ENCODE assay signal across 15 mouse cellular contexts in the genomic region with DNA sequence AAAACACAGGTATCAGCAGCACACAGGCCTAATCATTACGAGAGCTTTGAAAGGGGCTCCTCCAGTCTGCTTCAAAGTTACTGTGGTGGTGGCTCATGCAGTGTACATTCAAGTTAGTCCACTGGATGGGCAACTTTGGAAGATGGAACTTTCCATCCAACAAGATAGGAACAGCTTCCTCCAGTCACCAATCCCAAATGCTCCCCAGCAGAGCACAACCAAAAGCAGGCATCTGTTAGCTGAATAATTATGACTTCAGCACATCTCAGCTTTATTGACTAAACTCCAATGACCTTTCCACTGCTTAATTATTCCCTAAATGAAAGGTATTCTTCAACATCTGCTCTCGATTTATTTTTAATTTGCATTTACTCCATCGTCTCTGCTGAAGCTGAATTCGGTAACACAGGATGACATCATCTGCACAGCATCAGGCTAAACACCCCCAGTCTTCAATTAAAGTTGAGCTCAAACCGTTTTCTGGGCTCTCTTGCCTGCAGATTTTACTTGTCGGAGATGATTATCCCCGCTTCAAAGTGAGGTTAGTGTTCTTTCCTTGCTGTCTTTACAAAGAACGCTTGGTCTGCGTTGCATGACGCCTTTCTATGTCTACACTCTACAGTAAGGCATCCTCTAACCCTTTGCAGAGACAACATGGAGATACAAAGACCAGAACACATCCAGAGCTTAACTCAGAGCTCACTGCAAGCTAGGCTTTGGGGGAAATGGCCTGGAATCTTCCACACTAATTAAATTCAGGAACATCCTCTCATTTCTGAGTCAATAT. TPM values are rescaled to one million over a fixed set of nuclear protein-coding genes. Genes with fewer than 3 reads are reported as not detected.
A peak's percentile ranks its signal among the peaks of the same experiment; 100 is the strongest.
DNase-seq lines count a peak whose midpoint lies in the region; ATAC-seq and TF ChIP-seq lines count a peak whose summit lies in the region.
"Had no signal": no experiment of that assay in that cellular context is flagged by ENCODE, and none has a peak within 500 bp of the region (broad histone marks: within the 10 kb centered on the region; RNA-seq: fewer than 3 reads in every experiment).

No protein-coding gene starts in this region.

- DNase-seq in forebrain, postnatal 0 days, result no peak
- peak; percentile 15 to 40 for DNase-seq in left cerebral cortex, postnatal 25 days (ENCODE audit: low spot score in 2 of 2)
- no peak for DNase-seq in left cerebral cortex, adult 8-10 months (ENCODE audit: low spot score in 2 of 2)
- peak; percentile 80 for DNase-seq in brain, adult 2 months (ENCODE audit: low read depth, low spot score)
- peak; percentile 80 for DNase-seq in embryonic facial prominence, embryonic 14.5 days (ENCODE audit: low spot score)
- DNase-seq in gastrocnemius, postnatal 14 days, result no peak
- DNase-seq: cerebellum, adult 2 months; lung, adult 18-20 months; lung, postnatal 36 days had no signal

- H3K9me3 ChIP-seq in forebrain, postnatal 0 days (ENCODE audit: low read length), result no peaks in the 10 kb centered on the region
- no peaks in the 10 kb centered on the region for H3K9me3 ChIP-seq in forebrain, embryonic 13.5 days (replicated peaks)
- H3K9me3 ChIP-seq in embryonic facial prominence, embryonic 14.5 days (ENCODE audit: control insufficient read depth, low read length), result no peaks in the 10 kb centered on the region
- H3K9me3 ChIP-seq: intestine, embryonic 15.5 days; limb, embryonic 12.5 days; neural tube, embryonic 12.5 days had no signal

- H3K9ac ChIP-seq in forebrain, postnatal 0 days, result no peak overlapping the region
- no peak overlapping the region for H3K9ac ChIP-seq in forebrain, embryonic 13.5 days
- H3K9ac ChIP-seq in embryonic facial prominence, embryonic 14.5 days (ENCODE audit: low read depth, low read length), result peak overlapping the region; percentile 2; the same call in 1 of the 2 replicates
- H3K9ac ChIP-seq: intestine, embryonic 15.5 days; limb, embryonic 12.5 days; neural tube, embryonic 12.5 days had no signal

- 44% methylated on average over 10 of the region's 10 CpGs for WGBS in forebrain, postnatal 0 days
- 58% methylated on average over 10 of the region's 10 CpGs for WGBS in forebrain, embryonic 13.5 days
- 41% methylated on average over 10 of the region's 10 CpGs for WGBS in embryonic facial prominence, embryonic 14.5 days

- H3K4me3 ChIP-seq in forebrain, postnatal 0 days (ENCODE audit: low read depth, low read length), result no peak overlapping the region
- H3K4me3 ChIP-seq in forebrain, embryonic 13.5 days, result no peak overlapping the region
- H3K4me3 ChIP-seq in embryonic facial prominence, embryonic 14.5 days (ENCODE audit: low read depth, low read length), result no peak overlapping the region
- H3K4me3 ChIP-seq: intestine, embryonic 15.5 days; limb, embryonic 12.5 days; neural tube, embryonic 12.5 days had no signal

- no peaks in the 10 kb centered on the region for H3K4me1 ChIP-seq in forebrain, postnatal 0 days (ENCODE audit: insufficient read depth)
- H3K4me1 ChIP-seq in forebrain, embryonic 13.5 days, result peaks cover 5% of the 10 kb centered on the region; the same call in 1 of the 2 replicates
- peaks cover 13% of the 10 kb centered on the region; the same call in 1 of the 2 replicates for H3K4me1 ChIP-seq in embryonic facial prominence, embryonic 14.5 days (ENCODE audit: control insufficient read depth, insufficient read depth, low read length)
- H3K4me1 ChIP-seq: neural tube, embryonic 12.5 days had no signal

- H3K4me2 ChIP-seq in forebrain, postnatal 0 days (ENCODE audit: low read depth), result no peak overlapping the region
- no peak overlapping the region for H3K4me2 ChIP-seq in forebrain, embryonic 13.5 days
- H3K4me2 ChIP-seq in embryonic facial prominence, embryonic 14.5 days (ENCODE audit: low read depth, low read length), result peak overlapping the region; percentile 15; the same call in 1 of the 2 replicates
- H3K4me2 ChIP-seq: intestine, embryonic 15.5 days; limb, embryonic 12.5 days; neural tube, embryonic 12.5 days had no signal

- H3K27me3 ChIP-seq in forebrain, postnatal 0 days (ENCODE audit: insufficient read depth, low read length), result no peaks in the 10 kb centered on the region
- no peaks in the 10 kb centered on the region for H3K27me3 ChIP-seq in forebrain, embryonic 13.5 days
- H3K27me3 ChIP-seq in embryonic facial prominence, embryonic 14.5 days (replicated peaks; ENCODE audit: control insufficient read depth, insufficient read depth, low read length), result no peaks in the 10 kb centered on the region
- H3K27me3 ChIP-seq: intestine, embryonic 15.5 days; limb, embryonic 12.5 days; neural tube, embryonic 12.5 days had no signal

- peak; percentile 50; the same call in 1 of the 2 replicates for ATAC-seq in forebrain, postnatal 0 days
- no peak for ATAC-seq in forebrain, embryonic 13.5 days
- ATAC-seq in embryonic facial prominence, embryonic 14.5 days (ENCODE audit: low read depth), result peak; percentile 72; the same call in 1 of the 2 replicates
- ATAC-seq in megakaryocyte-erythroid progenitor cell, adult 5-6 weeks (replicated peaks; ENCODE audit: low FRiP score, low TSS enrichment, poor library complexity, severe bottlenecking), result no peak
- ATAC-seq: intestine, embryonic 15.5 days had no signal

- H3K36me3 ChIP-seq in forebrain, postnatal 0 days (ENCODE audit: insufficient read depth), result no peaks in the 10 kb centered on the region
- H3K36me3 ChIP-seq in forebrain, embryonic 13.5 days (ENCODE audit: poor library complexity, severe bottlenecking), result no peaks in the 10 kb centered on the region
- H3K36me3 ChIP-seq in embryonic facial prominence, embryonic 14.5 days (ENCODE audit: control insufficient read depth, insufficient read depth, low read length), result peaks cover 4% of the 10 kb centered on the region; the same call in 1 of the 2 replicates
- H3K36me3 ChIP-seq: intestine, embryonic 15.5 days; neural tube, embryonic 12.5 days had no signal

- TF ChIP-seq CTCF in forebrain, postnatal 0 days (IDR thresholded peaks at IDR 0.05; ENCODE audit: low read depth), result no peak

- intact Hi-C loops in left cerebral cortex, postnatal 25 days (cut with DNase I), result no loop called here
- intact Hi-C loops in gastrocnemius, postnatal 14 days (cut with DNase I; ENCODE audit: low total_unique reads), result no loop called here

- no peak overlapping the region for H3K27ac ChIP-seq in forebrain, postnatal 0 days (ENCODE audit: low read depth, low read length)
- no peak overlapping the region for H3K27ac ChIP-seq in forebrain, embryonic 13.5 days
- H3K27ac ChIP-seq in embryonic facial prominence, embryonic 14.5 days (replicated peaks; ENCODE audit: low read depth, low read length), result peak overlapping the region; percentile 55
- H3K27ac ChIP-seq: intestine, embryonic 15.5 days; kidney, postnatal 0 days; limb, embryonic 12.5 days; neural tube, embryonic 12.5 days had no signal

RNA-seq across cellular contexts. Expression of a gene that starts 20.6 kb away (rescaled TPM):
- 23.9 and 26.8 TPM in 2 replicates for total RNA-seq in forebrain, postnatal 0 days (2014; rRNA removed)
- 7.9 and 14.2 TPM in 2 replicates for polyA plus RNA-seq in forebrain, postnatal 0 days (2015; fragmentation: Nextera tagmentation; extraction: Ambion mirVana)
- 18.7 and 22.0 TPM in 2 replicates for polyA plus RNA-seq in forebrain, embryonic 13.5 days (2015; fragmentation: Nextera tagmentation; extraction: Ambion mirVana)
- 10 to 100 TPM; 53.8 to 58.0 TPM for total RNA-seq in left cerebral cortex, postnatal 25 days (2021)
- total RNA-seq in left cerebral cortex, adult 8-10 months (2022), result 10 to 100 TPM; 69.4 to 88.4 (median 77.1) TPM
- 69.2 and 73.3 TPM in 2 replicates for polyA plus RNA-seq in embryonic facial prominence, embryonic 14.5 days (2014; fragmentation: Nextera tagmentation; extraction: Ambion mirVana)
- 22.7 and 27.6 TPM in 2 replicates for total RNA-seq in megakaryocyte-erythroid progenitor cell, adult 5-6 weeks (2014; fragmentation: Nextera tagmentation)
- 17.9 and 24.2 TPM in 2 replicates for total RNA-seq in megakaryocyte-erythroid progenitor cell, adult 5-6 weeks (2017)
- total RNA-seq in gastrocnemius, postnatal 14 days (2021), result 10 to 100 TPM; 37.1 to 44.7 TPM

Comparison
In these comparisons a context has a peak if more than half of its experiments do, and no peak if none do; other contexts are left out.
1. ATAC-seq: peak in forebrain, postnatal 0 days (single experiment) and embryonic facial prominence, embryonic 14.5 days (single experiment); none in forebrain, embryonic 13.5 days (single experiment) and megakaryocyte-erythroid progenitor cell, adult 5-6 weeks (single experiment).
2. DNase-seq: peak in left cerebral cortex, postnatal 25 days (2 of 2), brain, adult 2 months (single experiment) and embryonic facial prominence, embryonic 14.5 days (single experiment); none in forebrain, postnatal 0 days (single experiment), left cerebral cortex, adult 8-10 months (0 of 2) and gastrocnemius, postnatal 14 days (single experiment).